Mouse (Mus musculus) kidney, postnatal 4 days (tissue): Measurements from ENCODE around the gene Xylt1.

Experiments
- DNase-seq, 2 experiments: peaks; one replicate each; pipeline ENCODE4 v3.0.0; 2021; ENCODE audit warnings: mixed read lengths in 2 of 2

The Xylt1 gene

GRCm38 (mm10) chr7:117521369-117521768 is 140.6 kb downstream of the Xylt1 start:
- no peak for DNase-seq

- no peak for DNase-seq
These were observed 141.4 kb downstream of the Xylt1 start for GRCm38 (mm10) chr7:117522092-117522635.

DNA sequence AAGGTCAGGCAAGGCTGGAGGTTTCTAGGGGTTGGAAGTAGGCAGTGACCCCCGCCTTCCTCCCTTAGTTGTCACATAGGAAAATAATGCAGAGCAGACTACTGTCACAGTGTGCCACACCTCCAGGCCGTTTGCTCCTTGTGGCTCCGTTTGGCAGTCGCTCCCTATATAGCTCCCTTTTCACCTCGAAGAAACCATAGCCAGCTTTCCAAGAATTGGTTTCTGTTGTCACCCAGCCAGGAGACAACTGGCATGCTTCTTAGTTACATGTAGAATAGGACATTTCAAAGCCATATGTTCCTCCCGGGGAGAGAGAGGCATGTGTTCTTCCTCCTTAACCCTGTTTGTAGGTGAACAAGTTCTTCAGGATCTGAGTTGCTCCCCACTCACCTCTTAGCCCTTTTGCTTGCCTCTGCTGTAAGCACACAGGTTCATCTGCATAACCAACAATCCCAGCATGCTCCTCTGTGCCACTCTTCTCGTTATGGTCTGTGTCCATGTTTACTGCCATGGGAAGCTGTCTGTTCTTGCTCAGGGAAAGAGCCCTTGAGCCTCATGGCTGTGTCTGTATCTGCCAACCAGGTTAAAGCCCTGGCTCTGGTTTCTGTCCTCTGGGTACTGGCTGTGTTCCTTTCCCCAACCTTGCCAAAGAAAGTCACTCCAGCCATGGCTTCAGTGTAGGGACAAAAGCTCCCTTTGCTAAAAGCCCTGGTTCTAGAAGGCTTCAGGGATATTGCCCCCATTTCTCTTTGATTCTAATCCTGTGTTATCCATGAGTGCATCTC is 143.8 kb downstream of the Xylt1 start:
- no peak for DNase-seq

DNA sequence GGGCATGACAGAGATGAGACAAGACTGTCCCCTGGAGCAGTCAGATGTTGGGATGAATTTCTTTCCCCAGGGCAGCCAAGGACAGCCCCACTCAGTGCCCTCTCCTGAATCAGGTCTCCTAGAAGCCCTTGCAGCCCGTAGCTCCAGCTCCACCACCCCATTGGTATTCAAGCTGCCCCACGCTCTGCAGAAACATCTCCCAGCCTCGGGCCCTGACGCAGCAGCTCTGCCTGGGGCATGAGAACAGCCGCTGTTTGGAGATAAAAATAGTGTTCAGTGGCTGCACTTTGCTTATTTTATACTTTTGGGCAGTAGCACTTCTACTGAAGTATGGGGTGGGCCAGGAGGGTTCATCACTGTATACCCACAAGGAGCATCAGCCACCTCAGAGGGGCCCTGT is 144.9 kb downstream of the Xylt1 start:
- no peak for DNase-seq

DNA sequence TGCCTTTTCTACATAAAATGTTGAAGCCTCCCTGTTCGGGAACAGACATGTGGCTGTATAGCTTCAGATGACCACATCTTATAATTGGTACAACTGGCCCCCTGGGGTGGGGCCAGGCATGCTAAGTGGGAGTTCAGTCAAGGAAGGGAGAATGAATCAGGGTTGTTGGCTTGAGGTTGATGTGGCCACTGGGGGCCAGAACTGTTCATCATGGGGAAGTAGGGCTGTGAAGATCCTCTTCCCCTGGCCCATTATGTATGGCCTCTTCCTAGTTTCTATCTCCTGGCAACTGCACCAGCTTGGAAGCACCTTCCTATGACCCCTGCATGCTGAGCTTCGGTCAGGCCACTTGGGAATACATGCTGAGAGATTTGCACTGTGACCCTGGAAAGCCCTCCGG is 145.8 kb downstream of the Xylt1 start:
- DNase-seq = no peak

DNA sequence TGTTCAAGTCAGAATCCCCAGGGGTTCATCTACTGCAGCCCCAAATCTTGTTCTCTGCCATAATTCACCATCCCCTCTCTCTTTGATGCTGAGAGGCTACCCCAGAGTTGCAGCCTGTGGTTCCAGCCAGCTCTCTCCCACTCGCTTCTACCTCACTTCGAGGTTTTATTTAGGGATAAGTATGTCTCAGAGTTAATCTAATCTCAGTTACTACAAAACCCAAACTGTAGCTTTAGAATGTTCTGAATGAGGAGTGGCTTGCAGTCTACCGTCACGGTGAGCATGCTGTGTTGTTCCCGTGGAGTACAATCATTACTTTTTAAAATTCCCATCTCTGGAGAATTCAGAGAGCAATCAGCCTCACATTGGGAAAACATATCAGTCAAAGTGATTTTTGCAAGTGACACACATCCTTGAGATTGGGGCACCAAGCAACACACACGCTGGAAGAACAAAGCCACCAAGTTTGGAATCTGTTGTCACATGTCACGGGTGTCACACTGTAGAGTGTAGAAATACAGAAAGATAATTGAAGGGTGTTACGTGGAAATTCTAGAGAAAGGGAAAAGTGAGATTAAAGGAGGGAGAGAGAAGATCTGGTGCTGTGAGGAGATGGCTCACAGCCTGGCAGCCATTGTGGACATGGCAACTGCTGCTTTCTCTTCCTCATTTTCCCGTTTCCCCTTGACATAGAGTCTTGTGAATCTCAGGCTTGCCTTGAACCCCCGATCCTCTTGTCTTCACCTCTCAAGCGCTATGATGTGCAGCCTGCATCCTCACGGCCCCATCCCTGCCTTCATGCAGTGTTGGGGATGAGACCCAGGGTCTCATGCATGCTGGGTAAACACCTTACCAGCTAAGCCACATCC is 149.2 kb downstream of the Xylt1 start:
- no peak for DNase-seq

DNA sequence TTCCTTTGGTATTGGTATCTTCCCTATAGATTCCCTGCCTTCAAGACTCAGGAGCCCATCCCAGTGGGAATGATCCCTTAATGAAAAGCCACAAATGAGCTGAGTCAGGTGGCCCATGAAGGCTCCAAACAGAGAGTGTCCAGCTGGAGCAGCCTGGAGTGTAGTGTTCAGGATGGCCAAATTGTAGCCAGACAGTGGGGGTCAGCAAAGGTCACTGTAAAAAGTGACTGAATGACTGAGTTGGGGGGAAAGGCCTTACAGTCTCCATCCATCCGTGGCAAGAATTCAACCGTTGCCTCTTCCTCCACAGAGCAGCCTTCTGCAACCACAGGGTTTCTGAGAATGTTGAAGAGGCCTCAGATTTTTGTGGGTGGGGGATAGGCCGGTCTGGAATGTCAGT is 151.9 kb downstream of the Xylt1 start:
- peak; percentile 45 to 69 for DNase-seq

GRCm38 (mm10) chr7:117533164-117533563 is 152.4 kb downstream of the Xylt1 start:
- no peak for DNase-seq

DNA sequence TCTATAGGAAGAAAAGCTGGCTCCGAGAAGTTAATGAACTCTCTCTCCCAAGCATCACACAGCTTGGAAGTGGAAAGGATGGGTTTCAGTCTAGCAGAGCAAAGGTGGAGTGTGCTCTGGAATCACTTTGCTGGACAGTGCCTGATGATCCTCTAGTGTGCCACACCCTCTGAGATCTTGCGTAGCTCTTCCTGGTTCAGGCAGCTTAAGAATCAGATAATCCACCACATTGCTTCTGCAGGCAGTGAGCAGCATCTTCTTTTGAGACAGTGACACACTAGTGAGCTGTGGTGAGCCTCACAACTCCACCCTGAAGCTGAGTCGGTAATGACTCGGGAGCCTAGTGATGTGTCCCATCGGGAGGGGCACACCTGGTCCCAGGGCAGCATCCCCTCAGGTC is 159.2 kb downstream of the Xylt1 start:
- DNase-seq = no peak

- no peak for DNase-seq
These were observed 159.6 kb downstream of the Xylt1 start for GRCm38 (mm10) chr7:117540413-117540812.

GRCm38 (mm10) chr7:117541056-117541455 is 160.3 kb downstream of the Xylt1 start:
- DNase-seq = no peak

DNA sequence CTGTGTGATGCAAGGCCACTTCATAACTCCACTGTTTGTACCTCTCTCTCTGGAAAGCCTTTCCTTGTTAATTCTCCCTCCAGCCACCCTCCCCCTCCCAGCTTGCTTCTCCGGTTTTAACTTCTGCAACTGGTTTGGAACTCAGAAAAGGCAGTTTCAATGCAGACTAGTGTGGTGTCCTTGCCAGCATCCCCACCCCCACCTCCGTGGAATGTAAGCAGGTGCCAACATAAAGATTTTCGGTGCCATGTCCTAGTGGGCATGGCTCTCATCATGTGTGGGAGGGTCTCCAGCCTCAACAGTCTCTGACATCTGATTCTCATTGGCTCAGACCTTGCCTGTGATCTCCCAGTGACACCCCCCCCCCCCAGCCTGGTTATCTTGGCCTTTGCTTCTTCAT is 160.9 kb downstream of the Xylt1 start:
- DNase-seq = peak in 1 of 2 experiments; percentile 12

DNA sequence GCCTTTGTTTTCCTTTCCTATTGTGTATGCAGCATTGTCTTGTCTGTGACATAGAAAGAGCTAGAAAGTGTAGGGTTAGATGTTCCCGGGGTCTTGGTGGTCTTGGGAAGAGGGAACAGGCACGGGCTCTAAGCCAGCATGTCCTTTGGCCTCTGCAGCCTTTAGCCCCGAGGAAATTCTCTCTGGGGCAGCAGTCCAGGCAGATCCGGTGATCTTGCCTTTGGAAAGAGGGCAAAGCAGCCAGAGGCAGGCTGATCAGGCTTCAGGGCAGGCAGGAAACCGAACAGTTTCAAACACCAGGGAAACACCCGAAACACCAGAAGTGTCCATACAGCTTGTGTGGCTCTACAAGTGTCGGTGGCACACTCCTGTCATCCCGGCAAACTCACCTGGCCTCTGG is 162.3 kb downstream of the Xylt1 start:
- DNase-seq = peak; percentile 18 to 39

DNA sequence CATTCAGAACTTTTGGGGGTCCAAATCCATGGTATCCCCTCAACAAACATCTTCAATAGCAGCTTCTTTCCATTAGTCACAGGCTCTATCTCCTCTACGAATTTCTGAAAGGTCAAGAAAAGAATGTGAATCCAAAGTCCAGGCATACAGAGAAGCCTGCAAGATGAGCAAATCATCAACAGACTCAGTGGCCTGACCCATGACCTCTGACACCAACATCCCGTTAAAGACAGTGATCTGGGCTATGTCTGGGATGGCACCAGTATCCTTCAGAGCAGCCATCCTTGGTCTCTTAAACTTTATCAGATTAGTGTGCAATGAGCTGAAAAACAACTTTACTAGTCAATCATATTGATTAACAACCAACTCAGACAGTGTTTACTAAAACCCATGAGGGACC is 163.3 kb downstream of the Xylt1 start:
- DNase-seq = peak in 1 of 2 experiments; percentile 50

- DNase-seq = no peak
These were observed 167.5 kb downstream of the Xylt1 start for GRCm38 (mm10) chr7:117548301-117548700.

GRCm38 (mm10) chr7:117550916-117551549 is 170.3 kb downstream of the Xylt1 start:
- DNase-seq = peak in 1 of 2 experiments; percentile 13

GRCm38 (mm10) chr7:117553228-117553627 is 172.4 kb downstream of the Xylt1 start:
- peak; percentile 45 to 59 for DNase-seq

DNA sequence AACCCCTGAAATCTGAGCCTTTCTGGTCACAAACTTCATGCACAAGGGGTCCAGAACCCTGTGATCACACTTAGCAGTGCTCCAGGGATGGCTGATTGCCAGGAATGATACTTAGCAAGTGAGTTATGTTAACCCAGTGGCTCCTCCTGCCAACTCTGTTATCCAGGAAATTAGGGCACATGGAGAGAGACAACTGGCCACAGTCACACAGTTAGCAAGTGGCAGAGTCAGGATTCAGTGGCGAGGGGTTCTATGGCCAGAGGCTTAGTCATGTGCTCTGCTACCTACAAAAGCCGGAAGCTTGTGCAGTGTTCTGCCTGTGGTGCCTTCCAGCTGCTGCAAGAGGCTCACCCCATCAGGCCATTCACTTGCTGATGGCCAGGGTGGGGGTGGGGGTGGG is 175.0 kb downstream of the Xylt1 start:
- DNase-seq = peak in 1 of 2 experiments; percentile 29

GRCm38 (mm10) chr7:117558166-117558565 is 177.4 kb downstream of the Xylt1 start:
- peak in 1 of 2 experiments; percentile 15 for DNase-seq

GRCm38 (mm10) chr7:117559051-117559450 is 178.3 kb downstream of the Xylt1 start:
- no peak for DNase-seq

DNA sequence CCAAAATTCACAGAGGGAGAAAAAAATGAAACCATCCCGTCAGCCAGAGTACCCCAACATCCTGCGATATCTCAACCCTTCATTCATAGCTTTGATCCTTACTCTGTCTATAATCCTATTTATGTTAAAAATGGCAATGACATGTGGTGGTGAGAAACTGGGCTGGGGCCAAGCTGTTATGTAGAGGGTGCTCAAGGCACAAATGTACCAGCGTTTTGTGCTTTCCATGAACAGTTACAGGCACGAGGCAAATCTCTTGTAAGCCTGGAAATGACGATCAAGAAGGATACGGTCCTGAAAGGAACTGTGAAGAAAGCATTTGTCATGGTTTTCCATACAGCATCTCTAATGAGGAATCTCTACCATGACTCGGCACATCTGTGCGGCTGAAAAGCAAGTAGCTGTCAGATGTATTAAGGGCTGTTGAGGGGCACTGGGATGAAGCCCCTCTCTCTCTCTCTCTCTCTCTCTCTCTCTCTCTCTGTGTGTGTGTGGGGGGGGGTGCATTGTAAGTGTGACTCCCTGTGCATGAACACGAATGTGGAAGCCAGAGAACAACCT is 183.2 kb downstream of the Xylt1 start:
- DNase-seq = no peak

- DNase-seq = no peak
These were observed 183.8 kb downstream of the Xylt1 start for GRCm38 (mm10) chr7:117564627-117565026.

- no peak for DNase-seq
These were observed 185.3 kb downstream of the Xylt1 start for GRCm38 (mm10) chr7:117566115-117566514.
